Mouse (Mus musculus) liver, embryonic 13.5 days (tissue): ENCODE results near the gene Shf. TPM values are rescaled to one million over a fixed set of nuclear protein-coding genes. Genes with fewer than 3 reads are reported as not detected.
"Not testable (repeated sequence)": the region's sequence is repeated elsewhere in the genome, so short reads cannot be mapped to it uniquely, and the experiment has no call there.

ENCODE experiments used
- ATAC-seq: fragments of 200-750 bp; cut with Nextera tagmentation; 2 replicates; pipeline ENCODE4 v1.8.0; 2017; ENCODE audit warnings: low read depth, mild to moderate bottlenecking, moderate number of reproducible peaks, moderate library complexity
- DNase-seq: peaks from one replicate; pipeline ENCODE4 v3.0.0; 2022
- H3K27ac ChIP-seq: fragments of 300-500 bp; sonication (generic); 2 replicates; pipeline ENCODE4 v1.5.1; 2015; ENCODE audit warnings: moderate library complexity, mild to moderate bottlenecking, inconsistent platforms
- H3K27me3 ChIP-seq: fragments of 300-500 bp; sonication (generic); 2 replicates; pipeline ENCODE4 v1.6.1; 2015; ENCODE audit warnings: mild to moderate bottlenecking, inconsistent platforms
- H3K36me3 ChIP-seq: fragments of 300-500 bp; sonication (generic); 2 replicates; pipeline ENCODE4 v1.6.1; 2015; ENCODE audit warnings: mild to moderate bottlenecking, inconsistent platforms
- H3K4me1 ChIP-seq: fragments of 300-500 bp; sonication (generic); replicated peaks from 2 replicates; pipeline ENCODE4 v1.6.1; 2015; ENCODE audit warnings: inconsistent platforms
- H3K4me2 ChIP-seq: fragments of 300-500 bp; sonication (generic); 2 replicates; pipeline ENCODE4 v1.6.1; 2015; ENCODE audit warnings: inconsistent platforms, mild to moderate bottlenecking, moderate library complexity
- H3K4me3 ChIP-seq: fragments of 300-500 bp; sonication (generic); replicated peaks from 2 replicates; pipeline ENCODE4 v1.5.1; 2015; ENCODE audit warnings: mild to moderate bottlenecking, inconsistent platforms
- H3K9ac ChIP-seq: fragments of 300-500 bp; sonication (generic); 2 replicates; pipeline ENCODE4 v1.6.1; 2015; ENCODE audit warnings: mild to moderate bottlenecking, inconsistent platforms
- H3K9me3 ChIP-seq: fragments of 300-500 bp; sonication (generic); replicated peaks from 2 replicates; pipeline ENCODE4 v1.6.1; 2016; ENCODE audit warnings: inconsistent platforms
- WGBS: fragments of 180-500 bp; shearing (Covaris S2); methylation state at CpG from one replicate; pipeline ENCODE4 v1.1.7; 2015; ENCODE audit not compliant: insufficient replicate concordance; 5-methylcytosine and 5-hydroxymethylcytosine counted together
- polyA plus RNA-seq: library from polyadenylated mRNA; unstranded; fragments of >200 nt; fragmentation: Nextera tagmentation; extraction: Ambion mirVana; gene quantifications from 2 replicates; pipeline ENCODE4 v1.2.1, GENCODE M21; 2015

The Shf gene
- polyA plus RNA-seq, 1 experiment from 2014 or later, result 1.1 TPM

DNA sequence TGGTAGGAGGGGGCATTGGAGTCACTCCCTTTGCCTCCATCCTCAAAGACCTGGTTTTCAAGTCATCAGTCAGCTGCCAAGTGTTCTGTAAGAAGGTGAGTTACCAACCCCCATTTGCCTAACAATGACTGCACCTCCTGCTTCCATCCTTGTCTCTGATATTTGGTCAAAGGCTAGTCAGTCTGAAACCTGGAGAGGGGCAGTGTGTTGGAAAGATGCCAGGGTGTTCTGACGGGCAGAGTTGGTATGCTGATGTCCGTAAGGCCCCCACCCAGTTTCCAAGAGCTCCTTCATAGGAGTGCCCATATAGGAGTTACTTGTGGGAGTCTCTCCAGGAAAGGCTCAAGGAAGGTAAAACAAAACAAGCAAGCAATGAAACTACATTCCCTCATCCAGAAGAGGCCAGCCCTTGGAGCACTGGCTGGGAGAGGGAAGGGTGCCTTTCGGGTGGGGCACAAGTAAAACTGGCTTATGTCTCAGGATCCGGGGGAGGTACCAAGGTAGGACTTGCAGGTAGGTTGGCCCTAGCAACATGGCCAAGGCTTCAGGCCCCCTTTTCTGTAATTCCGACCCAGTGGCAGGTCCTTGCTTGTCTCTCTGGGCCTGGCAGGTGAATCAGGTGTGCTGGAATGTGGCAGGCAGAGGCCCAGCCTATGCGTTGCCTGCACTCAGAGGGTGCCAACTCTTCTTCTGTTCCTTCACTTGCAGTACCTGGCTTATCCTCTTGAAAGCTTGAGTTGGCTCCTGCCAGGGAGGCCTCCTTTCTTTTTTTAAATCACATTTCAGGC, 23.7 kb downstream of the Shf start:
- WGBS, result 67% methylated on average over 6 of the region's 6 CpGs

DNA sequence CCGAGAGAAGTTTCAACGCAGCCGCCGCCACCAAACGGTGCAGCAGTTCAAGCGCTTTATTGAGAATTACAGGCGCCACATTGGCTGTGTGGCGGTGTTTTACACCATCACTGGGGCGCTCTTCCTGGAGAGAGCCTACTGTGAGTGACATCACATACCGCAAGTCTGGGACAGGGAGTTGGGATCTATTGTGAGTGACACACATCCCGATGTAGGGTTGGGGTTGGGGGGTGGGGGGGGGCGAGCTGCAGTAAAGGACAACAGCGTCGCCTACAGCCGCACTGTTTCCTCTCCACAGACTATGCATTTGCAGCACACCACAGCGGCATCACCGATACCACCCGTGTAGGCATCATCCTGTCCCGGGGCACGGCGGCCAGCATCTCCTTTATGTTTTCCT, 31.7 kb downstream of the Shf start:
- no peaks in the 10 kb centered on the region for H3K36me3 ChIP-seq
- H3K4me3 ChIP-seq, result no peak overlapping the region
- H3K4me2 ChIP-seq, result no peak overlapping the region
- no peak overlapping the region for H3K27ac ChIP-seq
- DNase-seq, result no peak
- no peaks in the 10 kb centered on the region for H3K9me3 ChIP-seq
- WGBS, result 53% methylated on average over 21 of the region's 21 CpGs
- H3K27me3 ChIP-seq, result peaks cover 35% of the 10 kb centered on the region
- no peak overlapping the region for H3K9ac ChIP-seq
- H3K4me1 ChIP-seq, result no peaks in the 10 kb centered on the region
- 0 out of 2 replicates have a peak, but pooled peaks have one; percentile 12 for ATAC-seq

More for the DNA sequence above, 23.7 kb downstream of the Shf start:
- Histone ChIP-seq H3K9ac (no peak overlapping the region), H3K4me2 (no peak overlapping the region), H3K9me3 (no peaks in the 10 kb centered on the region), H3K27ac (no peak overlapping the region), H3K4me1 (peaks cover 25% of the 10 kb centered on the region), H3K27me3 (0 out of 2 replicates have a peak, but pooled peaks cover 15% of the 10 kb centered on the region), H3K4me3 (no peak overlapping the region), H3K36me3 (no peaks in the 10 kb centered on the region)
- DNase-seq (no peak), ATAC-seq (no peak)

DNA sequence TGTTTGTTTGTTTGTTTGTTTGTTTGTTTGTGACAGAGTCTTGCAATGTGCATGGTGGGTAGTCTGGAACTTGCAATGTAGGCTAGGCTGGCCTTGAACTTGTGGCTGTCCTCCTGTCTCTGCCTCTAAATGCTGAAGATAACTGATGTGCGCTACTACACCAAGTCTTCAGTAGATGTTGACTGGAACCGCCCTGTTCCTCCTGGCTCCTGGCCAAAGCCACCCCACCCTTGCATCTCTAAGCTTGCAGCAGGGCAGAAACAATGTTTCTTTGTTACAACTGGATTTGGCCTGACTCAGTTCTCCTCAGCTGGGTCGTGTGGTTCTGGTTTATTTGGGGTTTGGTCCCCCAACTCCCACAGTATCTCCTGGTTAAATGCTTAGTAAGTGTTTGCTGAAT, 34.8 kb downstream of the Shf start:
- ATAC-seq, result no peak
- H3K27me3 ChIP-seq, result peaks cover 21% of the 10 kb centered on the region
- 40% methylated on average over 3 of the region's 3 CpGs for WGBS
- no peak overlapping the region for H3K4me2 ChIP-seq
- no peaks in the 10 kb centered on the region for H3K4me1 ChIP-seq
- H3K4me3 ChIP-seq, result no peak overlapping the region
- H3K9ac ChIP-seq, result no peak overlapping the region
- no peak overlapping the region for H3K27ac ChIP-seq
- DNase-seq, result no peak
- H3K9me3 ChIP-seq, result no peaks in the 10 kb centered on the region
- no peaks in the 10 kb centered on the region for H3K36me3 ChIP-seq

DNA sequence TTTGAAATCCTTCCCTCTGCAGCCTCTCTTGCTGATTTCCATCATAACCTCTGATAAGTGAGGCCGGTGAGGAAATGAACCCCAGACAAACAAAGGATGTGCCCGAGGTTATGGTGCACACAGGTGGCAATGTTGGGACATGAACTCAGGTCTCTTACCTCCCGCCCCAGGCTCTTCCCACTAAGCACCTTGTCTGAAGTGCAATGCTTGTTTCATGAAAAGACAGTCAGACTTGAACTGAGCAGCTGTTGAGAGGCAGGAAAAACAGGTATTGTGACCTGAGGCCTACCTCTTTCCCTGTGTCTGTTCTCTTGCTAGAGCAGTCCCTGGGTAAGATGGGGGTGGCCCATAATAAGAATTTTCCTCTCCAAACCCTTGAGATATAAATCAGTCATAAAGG, 36.7 kb downstream of the Shf start:
- Histone ChIP-seq H3K9me3 (no peaks in the 10 kb centered on the region), H3K27me3 (peaks cover 6% of the 10 kb centered on the region), H3K36me3 (no peaks in the 10 kb centered on the region), H3K4me2 (no peak overlapping the region), H3K4me3 (no peak overlapping the region), H3K27ac (no peak overlapping the region), H3K9ac (no peak overlapping the region), H3K4me1 (no peaks in the 10 kb centered on the region)
- ATAC-seq (no peak), DNase-seq (no peak)
- 71% methylated on average over 3 of the region's 3 CpGs for WGBS

DNA sequence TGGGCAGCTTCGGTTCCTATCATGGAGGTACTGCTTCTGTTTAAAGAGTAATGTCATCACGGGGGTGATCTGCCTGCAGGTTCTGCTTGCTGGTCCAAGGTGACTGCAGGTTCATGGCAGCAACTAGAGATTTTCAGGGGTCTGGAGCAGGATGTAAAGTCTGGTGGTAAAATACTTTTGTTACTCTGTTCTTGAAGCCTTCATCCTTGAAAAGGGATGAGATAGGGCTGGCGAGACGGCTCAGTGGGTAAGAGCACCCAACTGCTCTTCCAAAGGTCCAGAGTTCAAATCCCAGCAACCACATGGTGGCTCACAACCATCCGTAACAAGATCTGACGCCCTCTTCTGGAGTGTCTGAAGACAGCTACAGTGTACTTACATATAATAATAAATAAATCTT, 38.6 kb downstream of the Shf start:
- H3K27me3 ChIP-seq, H3K9ac ChIP-seq, H3K4me1 ChIP-seq, H3K36me3 ChIP-seq, DNase-seq, H3K9me3 ChIP-seq, ATAC-seq, H3K4me3 ChIP-seq, H3K27ac ChIP-seq, H3K4me2 ChIP-seq: not testable (repeated sequence)
- WGBS, result 57% methylated on average over 6 of the region's 6 CpGs

DNA sequence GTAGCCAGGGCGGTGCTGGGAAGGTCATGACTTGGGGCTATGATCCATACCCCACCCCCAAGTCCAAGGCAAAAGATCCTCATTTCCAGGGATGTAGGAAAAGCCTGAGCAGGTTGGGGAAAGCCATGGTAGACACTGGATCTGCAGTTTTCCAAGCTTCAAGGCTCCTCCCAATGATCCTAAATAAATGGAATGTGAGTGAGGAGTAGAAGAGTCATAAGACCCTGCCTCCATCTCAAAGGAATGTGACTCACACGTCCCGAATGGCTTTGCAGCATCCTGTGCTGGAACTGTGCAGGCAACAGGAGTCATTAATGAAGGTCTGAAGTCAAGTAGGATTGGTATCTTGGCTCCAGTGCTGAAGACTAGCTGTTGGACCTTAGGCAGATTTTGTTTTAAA, 41.0 kb downstream of the Shf start:
- WGBS, result 47% methylated on average over 3 of the region's 3 CpGs
- no peaks in the 10 kb centered on the region for H3K9me3 ChIP-seq
- no peak for DNase-seq
- no peak for ATAC-seq
- no peak overlapping the region for H3K4me3 ChIP-seq
- no peaks in the 10 kb centered on the region for H3K4me1 ChIP-seq
- H3K9ac ChIP-seq, result no peak overlapping the region
- H3K27ac ChIP-seq, result no peak overlapping the region
- peaks cover 4% of the 10 kb centered on the region; the same call in 1 of the 2 replicates for H3K27me3 ChIP-seq
- H3K4me2 ChIP-seq, result no peak overlapping the region
- H3K36me3 ChIP-seq, result no peaks in the 10 kb centered on the region

DNA sequence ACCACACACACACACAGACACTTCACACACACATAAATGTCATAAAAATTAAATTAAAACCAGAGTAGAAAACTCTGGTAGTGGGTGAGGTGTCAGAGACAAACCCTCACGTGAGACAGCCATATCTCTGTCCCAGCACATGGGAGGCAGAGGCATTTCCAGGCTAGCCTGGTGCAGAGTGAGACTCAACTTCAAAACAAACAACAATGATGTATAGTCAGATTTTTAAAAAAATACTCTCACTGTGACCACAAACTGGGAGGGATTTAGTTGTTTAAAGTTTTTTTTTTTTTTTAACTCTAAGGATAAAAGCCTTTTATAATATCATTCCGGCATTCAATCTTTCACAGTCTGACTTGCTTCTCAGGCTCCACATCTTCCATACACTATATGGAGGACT, 43.6 kb downstream of the Shf start:
- no peak for DNase-seq
- WGBS, result 55% methylated on average over 2 of the region's 2 CpGs
- Histone ChIP-seq H3K27me3 (peaks cover 4% of the 10 kb centered on the region; the same call in 1 of the 2 replicates), H3K36me3 (no peaks in the 10 kb centered on the region), H3K9me3 (no peaks in the 10 kb centered on the region), H3K4me2 (no peak overlapping the region), H3K4me1 (no peaks in the 10 kb centered on the region), H3K27ac (no peak overlapping the region), H3K9ac (no peak overlapping the region), H3K4me3 (no peak overlapping the region)
- ATAC-seq, result no peak

DNA sequence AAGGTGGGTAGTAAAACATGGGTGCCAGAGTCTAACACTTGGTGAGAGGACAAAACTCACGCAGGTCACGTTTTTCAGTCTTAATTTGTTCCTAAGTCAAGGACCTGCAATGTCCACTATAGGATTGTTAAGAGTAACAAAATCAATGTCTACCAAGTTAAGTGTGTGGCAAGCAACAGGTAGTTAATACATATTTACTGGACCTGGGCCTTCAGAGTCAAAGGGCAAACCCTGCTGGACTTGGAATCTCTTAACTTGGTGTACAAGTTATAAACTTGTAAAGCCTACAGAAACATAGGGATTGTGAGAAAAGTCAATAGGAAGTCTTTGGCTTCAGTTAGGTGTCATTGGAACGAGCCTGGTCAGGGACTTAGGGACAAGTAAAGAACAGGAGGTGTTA, 44.4 kb downstream of the Shf start:
- Histone ChIP-seq H3K4me3 (no peak overlapping the region), H3K27me3 (peaks cover 4% of the 10 kb centered on the region; the same call in 1 of the 2 replicates), H3K9me3 (no peaks in the 10 kb centered on the region), H3K4me1 (no peaks in the 10 kb centered on the region), H3K9ac (no peak overlapping the region), H3K4me2 (no peak overlapping the region), H3K36me3 (no peaks in the 10 kb centered on the region), H3K27ac (no peak overlapping the region)
- DNase-seq (no peak), ATAC-seq (no peak)
- 54% methylated on average over 3 of the region's 3 CpGs for WGBS

DNA sequence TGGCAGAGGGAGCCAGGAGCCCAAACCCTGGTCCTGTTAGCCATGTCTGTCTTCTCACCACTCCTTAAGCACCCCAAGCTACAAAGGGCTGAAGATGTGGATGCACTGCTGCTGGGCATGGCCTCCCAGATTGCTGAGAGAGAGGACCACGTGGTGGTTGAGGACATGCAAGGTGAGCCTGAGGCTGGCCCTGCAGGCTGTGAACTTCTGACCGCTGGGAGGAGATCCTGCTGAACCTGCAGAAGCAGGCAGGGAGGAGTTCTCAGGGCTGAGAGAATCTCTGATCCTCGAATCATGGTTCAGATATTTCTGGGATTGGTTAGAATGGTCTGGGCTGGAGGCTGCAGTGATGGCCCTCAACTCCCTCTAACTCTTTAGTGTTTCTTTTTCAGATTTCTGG, 45.0 kb downstream of the Shf start:
- H3K4me3 ChIP-seq, result no peak overlapping the region
- H3K4me1 ChIP-seq, result no peaks in the 10 kb centered on the region
- no peak for ATAC-seq
- H3K9ac ChIP-seq, result no peak overlapping the region
- no peak overlapping the region for H3K4me2 ChIP-seq
- no peaks in the 10 kb centered on the region for H3K9me3 ChIP-seq
- H3K27ac ChIP-seq, result no peak overlapping the region
- H3K27me3 ChIP-seq, result peaks cover 5% of the 10 kb centered on the region; the same call in 1 of the 2 replicates
- WGBS, result 39% methylated on average over 3 of the region's 3 CpGs
- H3K36me3 ChIP-seq, result no peaks in the 10 kb centered on the region
- DNase-seq, result no peak

DNA sequence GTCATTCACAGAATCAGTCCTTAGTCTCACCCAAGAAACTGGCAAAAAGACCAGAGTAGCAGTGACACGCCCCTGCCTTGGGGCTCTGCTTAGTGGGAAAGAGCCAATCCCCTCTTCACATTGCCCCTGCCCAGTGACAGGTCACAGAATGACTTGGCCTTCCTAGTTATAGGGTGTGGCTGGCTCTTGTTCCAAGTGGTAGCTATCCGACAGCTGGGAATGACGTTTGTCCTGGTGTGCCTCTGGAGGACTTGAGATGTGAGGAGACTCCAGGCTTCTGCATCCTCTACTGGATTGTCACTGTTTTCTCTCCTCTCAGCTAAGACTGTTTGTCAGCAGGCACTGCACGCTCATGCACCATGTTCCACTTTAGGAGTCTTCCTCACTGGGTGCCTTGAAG, 51.6 kb downstream of the Shf start:
- WGBS, result 56% methylated on average over 4 of the region's 4 CpGs

DNA sequence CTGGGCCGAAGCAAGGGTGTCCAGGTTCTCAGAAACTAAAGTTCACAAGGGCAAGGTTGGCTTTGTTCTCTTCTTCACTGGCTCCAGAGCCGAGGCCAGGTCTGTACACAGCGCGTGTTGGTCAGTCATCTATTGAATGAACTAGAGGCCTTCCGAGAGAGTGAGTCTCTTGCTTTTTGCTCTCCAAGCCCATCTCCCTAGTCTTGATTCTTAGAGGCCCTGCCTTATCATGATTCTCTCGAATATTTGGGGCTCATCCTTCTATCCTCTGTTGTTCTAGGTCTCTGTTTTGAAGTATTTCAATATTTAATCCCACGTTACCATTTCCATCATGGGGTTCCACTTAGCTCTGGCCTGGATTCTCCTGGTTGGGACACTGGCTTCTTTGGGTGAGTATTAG, 53.6 kb downstream of the Shf start, which contains the start of gene Duox1:
TSS of gene Duox1 (plus strand) at position 301 of the 400 bp plus-strand sequence.
- Histone ChIP-seq H3K4me2 (no peak within 1 kb of the TSS), H3K27me3 (peaks cover 76% of the 10 kb centered on the region)
- ATAC-seq, result no peak

More for the DNA sequence above, 51.6 kb downstream of the Shf start:
- H3K4me2 ChIP-seq, result no peak overlapping the region
- ATAC-seq (no peak), DNase-seq (no peak)
- H3K27ac ChIP-seq, result no peak overlapping the region
- no peak overlapping the region for H3K4me3 ChIP-seq
- no peaks in the 10 kb centered on the region for H3K9me3 ChIP-seq
- H3K27me3 ChIP-seq, result peaks cover 56% of the 10 kb centered on the region
- no peak overlapping the region for H3K9ac ChIP-seq
- peaks cover 9% of the 10 kb centered on the region for H3K4me1 ChIP-seq
- no peaks in the 10 kb centered on the region for H3K36me3 ChIP-seq

DNA sequence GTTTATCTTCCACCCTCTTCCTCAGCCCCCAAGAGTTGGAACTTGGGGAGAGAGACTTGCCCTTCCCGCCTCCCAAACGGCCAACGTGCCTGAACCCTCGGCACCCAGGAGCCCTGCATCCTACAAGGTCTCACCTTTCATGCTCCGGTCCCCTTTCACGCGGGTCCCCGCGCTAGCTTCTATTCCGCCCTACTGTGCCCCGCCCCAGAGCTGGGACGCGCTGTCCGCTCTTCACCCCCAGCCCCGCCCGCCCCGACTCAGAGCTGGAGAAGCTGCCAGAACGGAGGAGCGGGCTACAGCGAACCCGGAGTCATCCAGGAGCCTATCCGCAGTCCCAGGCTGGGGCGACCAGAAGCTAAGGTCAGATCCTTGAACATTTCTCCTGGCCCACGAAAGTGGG, 55.4 kb downstream of the Shf start, which contains the start of gene Duoxa1:
TSS of gene Duoxa1 (minus strand) at position 195 of the 400 bp plus-strand sequence.
- 5% methylated on average over 24 of the region's 24 CpGs for WGBS
- no peak within 1 kb of the TSS for H3K4me3 ChIP-seq
- no peak within 1 kb of the TSS for H3K27ac ChIP-seq
- peaks cover 88% of the 10 kb centered on the region for H3K27me3 ChIP-seq
- no peak for DNase-seq
- no peaks in the 10 kb centered on the region for H3K36me3 ChIP-seq
- H3K4me1 ChIP-seq, result peaks cover 9% of the 10 kb centered on the region
- H3K9me3 ChIP-seq, result no peaks in the 10 kb centered on the region
- peak within 1 kb of the TSS; percentile 28 for H3K4me2 ChIP-seq
- H3K9ac ChIP-seq, result no peak within 1 kb of the TSS
- ATAC-seq, result no peak

More for the DNA sequence above, 53.6 kb downstream of the Shf start, which contains the start of gene Duox1:
- Histone ChIP-seq H3K4me3 (no peak within 1 kb of the TSS), H3K4me1 (peaks cover 9% of the 10 kb centered on the region), H3K36me3 (no peaks in the 10 kb centered on the region), H3K9ac (no peak within 1 kb of the TSS), H3K9me3 (no peaks in the 10 kb centered on the region), H3K27ac (no peak within 1 kb of the TSS)
- 69% methylated on average over 7 of the region's 7 CpGs for WGBS
- DNase-seq, result no peak
